Mouse (Mus musculus) ES-Bruce4 (cell line): Measurements from ENCODE around the gene Stat5b. TPM values are rescaled to one million over a fixed set of nuclear protein-coding genes. Genes with fewer than 3 reads are reported as not detected.

ENCODE experiments used
- H3K27ac ChIP-seq: 2 replicates; pipeline ENCODE4 v1.5.1; 2012; ENCODE audit warnings: low read length, inconsistent platforms; ENCODE audit not compliant: insufficient read depth
- H3K27me3 ChIP-seq: 2 replicates; pipeline ENCODE4 v1.6.1; 2012; ENCODE audit warnings: mild to moderate bottlenecking, low read length, inconsistent platforms; ENCODE audit not compliant: control insufficient read depth, poor library complexity, insufficient read depth, severe bottlenecking
- H3K36me3 ChIP-seq: 2 replicates; pipeline ENCODE4 v1.6.1; 2012; ENCODE audit warnings: inconsistent platforms, mild to moderate bottlenecking, low read length, moderate library complexity; ENCODE audit not compliant: control insufficient read depth, poor library complexity, insufficient read depth, severe bottlenecking
- H3K4me1 ChIP-seq: one replicate; pipeline ENCODE4 v1.8.1; 2011; ENCODE audit warnings: low read length; ENCODE audit not compliant: control insufficient read depth, insufficient read depth
- H3K4me3 ChIP-seq: 2 replicates; pipeline ENCODE4 v1.5.1; 2011; ENCODE audit warnings: low read depth, mild to moderate bottlenecking, low read length
- H3K9ac ChIP-seq: 2 replicates; pipeline ENCODE4 v1.6.1; 2012; ENCODE audit warnings: low read depth, mild to moderate bottlenecking, inconsistent platforms; ENCODE audit not compliant: poor library complexity, severe bottlenecking
- H3K9me3 ChIP-seq: replicated peaks from 2 replicates; pipeline ENCODE4 v1.6.1; 2012; ENCODE audit warnings: mild to moderate bottlenecking, low read length, inconsistent platforms; ENCODE audit not compliant: control insufficient read depth, poor library complexity, insufficient read depth, severe bottlenecking
- CTCF ChIP-seq: IDR thresholded peaks from one replicate; pipeline ENCODE4 v1.8.1; 2011; ENCODE audit warnings: low read depth, low read length
- EP300 ChIP-seq: IDR thresholded peaks from 2 replicates; pipeline ENCODE4 v1.6.1; 2011; ENCODE audit warnings: low read depth, low read length; ENCODE audit not compliant: insufficient read depth
- POLR2A ChIP-seq: IDR thresholded peaks from one replicate; pipeline ENCODE4 v1.8.1; 2011; ENCODE audit warnings: low read length; ENCODE audit not compliant: insufficient read depth
- polyA plus RNA-seq: library from polyadenylated mRNA; stranded (reverse); fragments of >200 nt; gene quantifications from 2 replicates; pipeline ENCODE4 v1.2.4, GENCODE M21; 2011; ENCODE audit warnings: low read depth; ENCODE audit not compliant: missing spikeins, insufficient read depth, insufficient read length

The Stat5b gene
- polyA plus RNA-seq, 1 experiment = 7.3 TPM

DNA sequence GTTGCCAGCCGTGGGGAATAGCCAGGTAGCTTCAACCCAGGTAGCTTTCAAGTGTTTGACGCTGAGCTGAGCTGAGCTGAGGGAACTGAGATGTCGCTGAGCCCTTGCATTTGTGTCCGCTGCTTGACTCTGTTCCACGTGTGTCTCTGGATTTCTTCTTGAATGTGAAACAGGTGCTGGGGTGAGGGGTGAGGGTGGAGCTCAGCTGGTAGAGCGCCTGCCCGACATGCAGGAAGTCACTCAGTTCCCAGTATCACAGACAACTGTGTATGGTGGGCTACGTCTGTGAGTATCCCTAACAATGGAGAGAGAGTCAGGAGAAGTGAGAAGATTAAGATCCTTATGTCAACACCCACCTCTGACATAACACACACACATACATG, 20.4 kb upstream of the Stat5b start:
- H3K9ac ChIP-seq = no peak overlapping the region
- H3K4me1 ChIP-seq = no peaks in the 10 kb centered on the region
- no peak overlapping the region for H3K27ac ChIP-seq
- H3K9me3 ChIP-seq = no peaks in the 10 kb centered on the region
- TF ChIP-seq POLR2A = no peak
- TF ChIP-seq CTCF = no peak
- TF ChIP-seq EP300 = no peak
- H3K27me3 ChIP-seq = no peaks in the 10 kb centered on the region
- no peaks in the 10 kb centered on the region for H3K36me3 ChIP-seq
- H3K4me3 ChIP-seq = no peak overlapping the region

DNA sequence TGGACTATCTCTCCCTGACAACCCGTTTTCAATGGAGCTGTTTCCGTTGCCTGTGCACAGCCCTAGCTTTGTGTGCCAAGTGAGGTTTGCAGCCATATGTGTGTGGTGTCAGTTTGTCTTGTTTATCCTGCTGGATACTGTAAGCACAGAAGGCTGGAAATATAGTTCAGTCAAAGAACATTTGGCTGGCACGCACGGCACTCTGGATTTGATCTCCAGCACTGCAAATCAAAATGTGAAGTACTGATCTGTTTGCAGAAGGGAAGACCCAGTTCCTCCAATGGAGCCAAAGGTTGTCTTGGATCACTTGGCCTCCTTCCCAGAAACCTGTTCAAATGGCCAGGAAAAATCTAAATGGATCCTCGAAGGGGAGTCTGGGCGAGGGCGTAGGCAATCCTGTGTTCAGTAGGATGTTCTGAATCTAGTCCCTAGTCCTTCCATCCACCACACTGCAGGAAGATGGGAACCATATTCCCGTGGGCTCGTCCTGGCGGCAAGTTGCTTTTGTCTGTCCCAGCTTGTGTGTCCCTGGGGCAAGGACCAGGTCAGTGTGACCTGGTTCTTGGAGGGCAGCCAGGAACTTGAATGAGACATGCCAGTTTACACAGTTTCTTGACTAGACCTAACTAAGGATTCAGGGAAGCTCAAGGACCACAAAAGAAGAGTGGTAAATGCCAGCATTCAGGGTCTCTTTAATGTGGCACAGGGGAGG, 19.9 kb upstream of the Stat5b start:
- Histone ChIP-seq H3K9me3 (no peaks in the 10 kb centered on the region), H3K4me3 (no peak overlapping the region), H3K27ac (no peak overlapping the region), H3K27me3 (no peaks in the 10 kb centered on the region), H3K36me3 (no peaks in the 10 kb centered on the region), H3K4me1 (no peaks in the 10 kb centered on the region), H3K9ac (no peak overlapping the region)
- no peak for TF ChIP-seq CTCF
- no peak for TF ChIP-seq POLR2A
- no peak for TF ChIP-seq EP300

DNA sequence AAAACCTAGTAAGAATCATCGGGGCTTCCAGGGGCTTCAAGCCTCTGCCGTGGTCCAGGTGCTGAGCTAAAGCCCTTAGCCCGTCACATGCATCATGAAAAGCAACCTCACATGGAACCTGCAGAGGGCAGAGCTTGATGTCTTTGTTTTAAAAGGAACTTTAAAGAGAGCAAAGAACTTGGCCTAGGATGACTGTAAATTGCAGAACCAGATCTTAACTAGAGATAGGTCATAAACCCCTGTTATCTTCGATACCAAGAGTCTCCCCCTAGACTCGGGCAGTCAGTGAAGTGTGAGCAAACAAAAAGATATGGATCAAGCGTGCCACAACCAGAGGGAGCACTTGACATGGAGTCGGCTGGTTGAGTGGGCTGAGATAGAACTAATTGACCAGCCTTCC, 15.1 kb upstream of the Stat5b start:
- no peaks in the 10 kb centered on the region for H3K36me3 ChIP-seq
- TF ChIP-seq CTCF = no peak
- TF ChIP-seq POLR2A = no peak
- no peak for TF ChIP-seq EP300
- no peaks in the 10 kb centered on the region for H3K27me3 ChIP-seq
- no peaks in the 10 kb centered on the region for H3K4me1 ChIP-seq
- no peak overlapping the region for H3K9ac ChIP-seq
- H3K9me3 ChIP-seq = no peaks in the 10 kb centered on the region
- H3K27ac ChIP-seq = no peak overlapping the region
- no peak overlapping the region for H3K4me3 ChIP-seq

DNA sequence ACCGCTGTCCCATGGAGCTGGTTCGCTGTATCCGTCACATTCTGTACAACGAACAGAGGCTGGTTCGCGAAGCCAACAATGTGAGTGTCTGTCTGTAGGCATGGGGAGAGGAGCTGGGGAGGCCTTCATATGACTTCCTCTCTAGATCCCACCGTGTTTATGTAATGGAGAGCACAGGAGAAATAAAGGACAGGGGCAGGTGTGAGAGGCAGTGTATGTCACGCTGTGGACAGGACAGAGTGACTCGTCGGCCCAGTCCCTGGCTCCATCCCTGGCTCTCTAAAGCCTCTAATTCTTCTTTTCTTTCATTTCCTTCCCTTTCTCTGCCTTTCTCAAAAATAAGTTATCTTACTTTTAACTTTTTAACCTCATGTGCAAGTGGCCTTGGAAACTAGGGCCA, 12.6 kb upstream of the Stat5b start:
- Histone ChIP-seq H3K9me3 (no peaks in the 10 kb centered on the region), H3K27ac (no peak overlapping the region), H3K4me1 (no peaks in the 10 kb centered on the region), H3K9ac (no peak overlapping the region), H3K36me3 (no peaks in the 10 kb centered on the region), H3K27me3 (no peaks in the 10 kb centered on the region), H3K4me3 (no peak overlapping the region)
- TF ChIP-seq POLR2A (no peak), CTCF (no peak), EP300 (no peak)

DNA sequence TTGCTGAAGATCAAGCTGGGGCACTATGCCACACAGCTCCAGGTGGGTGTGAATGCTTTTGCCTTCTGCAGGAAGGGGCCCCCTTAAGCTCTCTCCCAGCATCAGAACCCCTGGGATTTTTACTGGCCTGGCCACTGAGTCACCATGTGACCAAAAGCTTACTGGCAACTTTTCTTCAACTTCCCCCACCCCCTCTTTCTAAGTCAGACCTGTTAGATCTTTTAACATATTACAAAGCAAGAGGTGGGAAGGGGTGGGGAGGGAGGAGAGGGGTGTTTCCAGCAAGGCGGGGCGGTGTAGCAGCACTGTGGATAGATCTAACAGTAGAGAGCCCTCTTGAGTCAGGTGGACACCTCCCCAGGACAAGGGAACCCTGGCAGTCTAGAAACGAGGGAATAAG, 11.3 kb upstream of the Stat5b start:
- H3K27ac ChIP-seq = no peak overlapping the region
- no peak overlapping the region for H3K9ac ChIP-seq
- no peaks in the 10 kb centered on the region for H3K4me1 ChIP-seq
- no peak overlapping the region for H3K4me3 ChIP-seq
- H3K36me3 ChIP-seq = no peaks in the 10 kb centered on the region
- TF ChIP-seq CTCF (no peak), EP300 (no peak), POLR2A (no peak)
- no peaks in the 10 kb centered on the region for H3K9me3 ChIP-seq
- no peaks in the 10 kb centered on the region for H3K27me3 ChIP-seq

DNA sequence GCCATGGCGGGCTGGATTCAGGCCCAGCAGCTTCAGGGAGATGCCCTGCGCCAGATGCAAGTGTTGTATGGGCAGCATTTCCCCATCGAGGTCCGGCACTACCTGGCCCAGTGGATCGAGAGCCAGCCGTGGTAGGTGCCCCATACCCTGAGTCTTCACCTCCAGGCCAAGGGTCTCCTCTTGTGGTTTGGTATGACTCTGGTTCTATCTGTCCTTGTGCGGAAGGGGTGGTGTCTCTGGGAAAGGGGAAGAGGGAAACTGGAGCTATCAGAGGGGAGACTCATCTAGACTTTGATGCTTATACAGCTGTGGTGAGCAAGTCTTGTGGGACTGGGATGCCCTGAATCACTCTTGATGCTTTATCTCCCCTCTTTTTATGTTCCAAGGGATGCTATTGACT, 10.8 kb upstream of the Stat5b start:
- H3K9ac ChIP-seq = no peak overlapping the region
- no peaks in the 10 kb centered on the region for H3K4me1 ChIP-seq
- H3K27ac ChIP-seq = no peak overlapping the region
- H3K9me3 ChIP-seq = no peaks in the 10 kb centered on the region
- no peaks in the 10 kb centered on the region for H3K27me3 ChIP-seq
- TF ChIP-seq CTCF = no peak
- no peak for TF ChIP-seq EP300
- TF ChIP-seq POLR2A = no peak
- no peak overlapping the region for H3K4me3 ChIP-seq
- no peaks in the 10 kb centered on the region for H3K36me3 ChIP-seq
